Mouse (Mus musculus): ENCODE data around the gene Dscam. TPM values are rescaled to one million over a fixed set of nuclear protein-coding genes. Genes with fewer than 3 reads are reported as not detected.

Gene Dscam
- polyA plus RNA-seq, 1 experiment: under 0.01 TPM

- TF ChIP-seq POLR2A (IDR thresholded peaks at IDR 0.05; ENCODE audit: insufficient read length, low read depth) (no peak), TCF3 (IDR thresholded peaks at IDR 0.05; ENCODE audit: insufficient read length, low read depth) (no peak), REST (IDR thresholded peaks at IDR 0.05; ENCODE audit: insufficient read depth, insufficient read length) (no peak), POLR2AphosphoS2 (IDR thresholded peaks at IDR 0.05; ENCODE audit: insufficient read length, low read depth) (no peak), E2F4 (IDR thresholded peaks at IDR 0.05; ENCODE audit: insufficient read depth) (no peak), TCF12 (IDR thresholded peaks at IDR 0.05; ENCODE audit: insufficient read depth, poor library complexity, severe bottlenecking) (no peak), SRF (IDR thresholded peaks at IDR 0.05; ENCODE audit: control insufficient read depth, insufficient read length, low read depth) (no peak), MYOD1 (IDR thresholded peaks at IDR 0.05; ENCODE audit: control insufficient read depth in 1 of 3, insufficient read length in 2 of 3, low read depth in 2 of 3) (no peak), MAX (IDR thresholded peaks at IDR 0.05; ENCODE audit: low read depth) (no peak), CEBPB (IDR thresholded peaks at IDR 0.05; ENCODE audit: insufficient read depth, poor library complexity, severe bottlenecking) (no peak), MYOG (IDR thresholded peaks at IDR 0.05; ENCODE audit: control insufficient read depth in 1 of 3, insufficient read depth in 1 of 3, insufficient read length in 2 of 3, low read depth in 2 of 3) (no peak), USF1 (IDR thresholded peaks at IDR 0.05; ENCODE audit: low read depth) (no peak)
- Histone ChIP-seq H3K27me3 (ENCODE audit: control insufficient read depth, insufficient read depth, insufficient read length) (no peaks in the 10 kb centered on the region), H3ac (ENCODE audit: control insufficient read depth, insufficient read length) (no peak overlapping the region), H3K79me2 (ENCODE audit: control insufficient read depth, insufficient read depth) (no peaks in the 10 kb centered on the region), H3K36me3 (ENCODE audit: control insufficient read depth, insufficient read depth) (no peaks in the 10 kb centered on the region), H3K4me2 (ENCODE audit: low read depth) (no peak overlapping the region), H3K4me3 (no peak overlapping the region)
Measured at GRCm38 (mm10) chr16:96695882-96696281, 474.7 kb downstream of the Dscam start.

- Histone ChIP-seq H3K36me3 (ENCODE audit: control insufficient read depth, insufficient read depth) (no peaks in the 10 kb centered on the region), H3K79me2 (ENCODE audit: control insufficient read depth, insufficient read depth) (no peaks in the 10 kb centered on the region), H3K4me3 (no peak overlapping the region), H3ac (ENCODE audit: control insufficient read depth, insufficient read length) (no peak overlapping the region), H3K4me2 (ENCODE audit: low read depth) (no peak overlapping the region), H3K27me3 (ENCODE audit: control insufficient read depth, insufficient read depth, insufficient read length) (no peaks in the 10 kb centered on the region)
- no peak for TF ChIP-seq MAX (IDR thresholded peaks at IDR 0.05; ENCODE audit: low read depth)
- no peak for TF ChIP-seq TCF3 (IDR thresholded peaks at IDR 0.05; ENCODE audit: insufficient read length, low read depth)
- no peak for TF ChIP-seq TCF12 (IDR thresholded peaks at IDR 0.05; ENCODE audit: insufficient read depth, poor library complexity, severe bottlenecking)
- TF ChIP-seq MYOG (IDR thresholded peaks at IDR 0.05; ENCODE audit: control insufficient read depth in 1 of 3, insufficient read depth in 1 of 3, insufficient read length in 2 of 3, low read depth in 2 of 3): no peak
- no peak for TF ChIP-seq CEBPB (IDR thresholded peaks at IDR 0.05; ENCODE audit: insufficient read depth, poor library complexity, severe bottlenecking)
- no peak for TF ChIP-seq MYOD1 (IDR thresholded peaks at IDR 0.05; ENCODE audit: control insufficient read depth in 1 of 3, insufficient read length in 2 of 3, low read depth in 2 of 3)
- no peak for TF ChIP-seq E2F4 (IDR thresholded peaks at IDR 0.05; ENCODE audit: insufficient read depth)
- no peak for TF ChIP-seq POLR2A (IDR thresholded peaks at IDR 0.05; ENCODE audit: insufficient read length, low read depth)
- no peak for TF ChIP-seq POLR2AphosphoS2 (IDR thresholded peaks at IDR 0.05; ENCODE audit: insufficient read length, low read depth)
- no peak for TF ChIP-seq REST (IDR thresholded peaks at IDR 0.05; ENCODE audit: insufficient read depth, insufficient read length)
- no peak for TF ChIP-seq USF1 (IDR thresholded peaks at IDR 0.05; ENCODE audit: low read depth)
- no peak for TF ChIP-seq SRF (IDR thresholded peaks at IDR 0.05; ENCODE audit: control insufficient read depth, insufficient read length, low read depth)
Measured at GRCm38 (mm10) chr16:96691576-96691975, 479.0 kb downstream of the Dscam start.

GRCm38 (mm10) chr16:96690052-96690451 lies 480.5 kb downstream of the Dscam start:
- H3K27me3 ChIP-seq (ENCODE audit: control insufficient read depth, insufficient read depth, insufficient read length): no peaks in the 10 kb centered on the region
- TF ChIP-seq TCF3 (IDR thresholded peaks at IDR 0.05; ENCODE audit: insufficient read length, low read depth): no peak
- TF ChIP-seq CEBPB (IDR thresholded peaks at IDR 0.05; ENCODE audit: insufficient read depth, poor library complexity, severe bottlenecking): no peak
- no peak for TF ChIP-seq MYOD1 (IDR thresholded peaks at IDR 0.05; ENCODE audit: control insufficient read depth in 1 of 3, insufficient read length in 2 of 3, low read depth in 2 of 3)
- TF ChIP-seq TCF12 (IDR thresholded peaks at IDR 0.05; ENCODE audit: insufficient read depth, poor library complexity, severe bottlenecking): no peak
- no peak for TF ChIP-seq SRF (IDR thresholded peaks at IDR 0.05; ENCODE audit: control insufficient read depth, insufficient read length, low read depth)
- no peak for TF ChIP-seq POLR2A (IDR thresholded peaks at IDR 0.05; ENCODE audit: insufficient read length, low read depth)
- TF ChIP-seq E2F4 (IDR thresholded peaks at IDR 0.05; ENCODE audit: insufficient read depth): no peak
- TF ChIP-seq MAX (IDR thresholded peaks at IDR 0.05; ENCODE audit: low read depth): no peak
- no peak for TF ChIP-seq MYOG (IDR thresholded peaks at IDR 0.05; ENCODE audit: control insufficient read depth in 1 of 3, insufficient read depth in 1 of 3, insufficient read length in 2 of 3, low read depth in 2 of 3)
- TF ChIP-seq POLR2AphosphoS2 (IDR thresholded peaks at IDR 0.05; ENCODE audit: insufficient read length, low read depth): no peak
- TF ChIP-seq REST (IDR thresholded peaks at IDR 0.05; ENCODE audit: insufficient read depth, insufficient read length): no peak
- TF ChIP-seq USF1 (IDR thresholded peaks at IDR 0.05; ENCODE audit: low read depth): no peak
- H3K79me2 ChIP-seq (ENCODE audit: control insufficient read depth, insufficient read depth): no peaks in the 10 kb centered on the region

GRCm38 (mm10) chr16:96689419-96689818 lies 481.1 kb downstream of the Dscam start:
- Histone ChIP-seq H3K4me2 (ENCODE audit: low read depth) (no peak overlapping the region), H3ac (ENCODE audit: control insufficient read depth, insufficient read length) (no peak overlapping the region), H3K79me2 (ENCODE audit: control insufficient read depth, insufficient read depth) (no peaks in the 10 kb centered on the region), H3K36me3 (ENCODE audit: control insufficient read depth, insufficient read depth) (no peaks in the 10 kb centered on the region), H3K4me3 (no peak overlapping the region), H3K27me3 (ENCODE audit: control insufficient read depth, insufficient read depth, insufficient read length) (no peaks in the 10 kb centered on the region)
- no peak for TF ChIP-seq MYOD1 (IDR thresholded peaks at IDR 0.05; ENCODE audit: control insufficient read depth in 1 of 3, insufficient read length in 2 of 3, low read depth in 2 of 3)
- no peak for TF ChIP-seq USF1 (IDR thresholded peaks at IDR 0.05; ENCODE audit: low read depth)
- no peak for TF ChIP-seq E2F4 (IDR thresholded peaks at IDR 0.05; ENCODE audit: insufficient read depth)
- no peak for TF ChIP-seq SRF (IDR thresholded peaks at IDR 0.05; ENCODE audit: control insufficient read depth, insufficient read length, low read depth)

More at GRCm38 (mm10) chr16:96690052-96690451, 480.5 kb downstream of the Dscam start:
- Histone ChIP-seq H3K4me2 (ENCODE audit: low read depth) (no peak overlapping the region), H3K36me3 (ENCODE audit: control insufficient read depth, insufficient read depth) (no peaks in the 10 kb centered on the region), H3K4me3 (no peak overlapping the region), H3ac (ENCODE audit: control insufficient read depth, insufficient read length) (no peak overlapping the region)

GRCm38 (mm10) chr16:96685065-96685464 lies 485.5 kb downstream of the Dscam start:
- Histone ChIP-seq H3ac (ENCODE audit: control insufficient read depth, insufficient read length) (no peak overlapping the region), H3K4me3 (no peak overlapping the region), H3K27me3 (ENCODE audit: control insufficient read depth, insufficient read depth, insufficient read length) (no peaks in the 10 kb centered on the region), H3K36me3 (ENCODE audit: control insufficient read depth, insufficient read depth) (no peaks in the 10 kb centered on the region), H3K79me2 (ENCODE audit: control insufficient read depth, insufficient read depth) (no peaks in the 10 kb centered on the region), H3K4me2 (ENCODE audit: low read depth) (no peak overlapping the region)
- TF ChIP-seq POLR2A (IDR thresholded peaks at IDR 0.05; ENCODE audit: insufficient read length, low read depth) (no peak), CEBPB (IDR thresholded peaks at IDR 0.05; ENCODE audit: insufficient read depth, poor library complexity, severe bottlenecking) (no peak), USF1 (IDR thresholded peaks at IDR 0.05; ENCODE audit: low read depth) (no peak), TCF3 (IDR thresholded peaks at IDR 0.05; ENCODE audit: insufficient read length, low read depth) (no peak), MYOG (IDR thresholded peaks at IDR 0.05; ENCODE audit: control insufficient read depth in 1 of 3, insufficient read depth in 1 of 3, insufficient read length in 2 of 3, low read depth in 2 of 3) (no peak), MAX (IDR thresholded peaks at IDR 0.05; ENCODE audit: low read depth) (no peak), E2F4 (IDR thresholded peaks at IDR 0.05; ENCODE audit: insufficient read depth) (no peak), MYOD1 (IDR thresholded peaks at IDR 0.05; ENCODE audit: control insufficient read depth in 1 of 3, insufficient read length in 2 of 3, low read depth in 2 of 3) (no peak), TCF12 (IDR thresholded peaks at IDR 0.05; ENCODE audit: insufficient read depth, poor library complexity, severe bottlenecking) (no peak), REST (IDR thresholded peaks at IDR 0.05; ENCODE audit: insufficient read depth, insufficient read length) (no peak), POLR2AphosphoS2 (IDR thresholded peaks at IDR 0.05; ENCODE audit: insufficient read length, low read depth) (no peak), SRF (IDR thresholded peaks at IDR 0.05; ENCODE audit: control insufficient read depth, insufficient read length, low read depth) (no peak)

Data from myocyte (in vitro differentiated cells).